Mouse (Mus musculus): ENCODE measurements around the gene Txnrd2.

DNA sequence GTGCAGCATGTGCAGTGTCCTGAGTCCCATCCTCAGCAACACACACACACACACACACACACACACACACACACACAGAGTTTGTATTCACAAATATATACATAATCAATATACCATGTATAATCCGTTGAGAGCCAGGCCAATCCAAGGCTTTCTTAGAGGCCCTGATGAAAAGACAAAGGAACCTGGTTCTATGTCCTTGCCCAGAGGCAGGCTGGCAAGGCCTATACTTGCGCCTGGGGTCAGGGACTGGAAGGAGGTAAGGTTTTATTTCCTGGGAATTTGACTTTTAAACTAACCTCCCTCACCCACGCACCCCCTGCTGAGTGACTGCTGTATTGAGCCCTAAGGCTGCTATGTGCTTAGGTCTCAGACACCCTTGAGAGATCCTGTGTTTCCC lies 5.6 kb upstream of the Txnrd2 start:
- TF ChIP-seq SIN3A (IDR thresholded peaks at IDR 0.05; ENCODE audit: low read length) = no peak
- no peak for TF ChIP-seq MAFK (IDR thresholded peaks at IDR 0.05; ENCODE audit: insufficient replicate concordance, low read length)
